Mouse (Mus musculus) ES-E14 (cell line): ENCODE measurements around the gene Bicdl1.

Experiments used
- HCFC1 ChIP-seq: IDR thresholded peaks from 2 replicates; pipeline ENCODE4 v1.6.1; 2012; ENCODE audit warnings: low read length, inconsistent platforms, borderline replicate concordance; ENCODE audit not compliant: insufficient read depth
- MAFK ChIP-seq: IDR thresholded peaks from 2 replicates; pipeline ENCODE4 v1.6.1; 2014; ENCODE audit warnings: mild to moderate bottlenecking, low read depth, low read length, inconsistent platforms; ENCODE audit not compliant: insufficient read depth
- ZNF384 ChIP-seq: IDR thresholded peaks from 2 replicates; pipeline ENCODE4 v1.6.1; 2012; ENCODE audit warnings: low read depth, low read length, inconsistent platforms

DNA sequence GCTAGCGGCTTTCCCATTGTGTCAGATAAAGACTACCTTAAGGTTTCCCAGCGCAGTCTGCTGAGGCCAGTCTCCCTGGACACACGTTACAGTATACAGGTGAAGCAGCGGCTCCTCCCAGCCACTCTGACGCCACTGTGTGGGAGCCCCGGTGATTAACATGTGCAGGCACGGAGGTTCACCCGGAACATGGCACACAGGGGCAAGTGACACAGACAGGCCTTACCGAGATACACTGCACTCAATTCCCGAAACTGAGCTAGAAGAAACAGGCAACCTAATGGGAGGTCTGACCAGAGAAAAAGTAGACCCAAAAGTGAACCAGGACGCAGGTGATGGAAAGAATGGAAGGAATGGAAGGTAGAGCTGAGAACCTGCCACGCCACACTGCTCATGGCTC lies 77.6 kb downstream of the Bicdl1 start:
- TF ChIP-seq HCFC1 (no peak), MAFK (no peak), ZNF384 (no peak)
